Mouse (Mus musculus) embryo, embryonic 10 days (tissue): Measurements from ENCODE around the gene Iqsec1.

Experiments used
- DNase-seq: peaks from one replicate; pipeline ENCODE4 v3.0.0-alpha.2; 2015; ENCODE audit warnings: low spot score

Iqsec1 gene

GRCm38 (mm10) chr6:90754927-90755612 is 233.4 kb downstream of the Iqsec1 start:
- no peak for DNase-seq

GRCm38 (mm10) chr6:90754093-90754492 is 234.4 kb downstream of the Iqsec1 start:
- no peak for DNase-seq

GRCm38 (mm10) chr6:90753656-90754055 is 234.8 kb downstream of the Iqsec1 start:
- DNase-seq = no peak

GRCm38 (mm10) chr6:90751624-90752023 is 236.9 kb downstream of the Iqsec1 start:
- no peak for DNase-seq

GRCm38 (mm10) chr6:90750091-90750490 is 238.4 kb downstream of the Iqsec1 start:
- DNase-seq = no peak

GRCm38 (mm10) chr6:90749414-90749937 is 239.0 kb downstream of the Iqsec1 start:
- no peak for DNase-seq

- DNase-seq = no peak
Observed at GRCm38 (mm10) chr6:90748976-90749375, 239.5 kb downstream of the Iqsec1 start.

GRCm38 (mm10) chr6:90746331-90746864 is 242.1 kb downstream of the Iqsec1 start:
- no peak for DNase-seq

- DNase-seq = no peak
Observed at GRCm38 (mm10) chr6:90745401-90746198, 242.9 kb downstream of the Iqsec1 start.

- no peak for DNase-seq
Observed at GRCm38 (mm10) chr6:90742453-90742852, 246.0 kb downstream of the Iqsec1 start.

GRCm38 (mm10) chr6:90741717-90742116 is 246.8 kb downstream of the Iqsec1 start:
- DNase-seq = no peak

GRCm38 (mm10) chr6:90741056-90741420 is 247.4 kb downstream of the Iqsec1 start:
- no peak for DNase-seq

GRCm38 (mm10) chr6:90740348-90741055 is 248.0 kb downstream of the Iqsec1 start:
- DNase-seq = no peak

GRCm38 (mm10) chr6:90737376-90737775 is 251.1 kb downstream of the Iqsec1 start:
- peak; percentile 97 for DNase-seq

- DNase-seq = peak; percentile 72
Observed at GRCm38 (mm10) chr6:90736691-90737245, 251.7 kb downstream of the Iqsec1 start.

- DNase-seq = peak; percentile 67
Observed at GRCm38 (mm10) chr6:90736074-90736672, 252.3 kb downstream of the Iqsec1 start.

- no peak for DNase-seq
Observed at GRCm38 (mm10) chr6:90735396-90736036, 253.0 kb downstream of the Iqsec1 start.

GRCm38 (mm10) chr6:90734806-90735205 is 253.7 kb downstream of the Iqsec1 start:
- no peak for DNase-seq

- DNase-seq = no peak
Observed at GRCm38 (mm10) chr6:90731327-90731726, 257.2 kb downstream of the Iqsec1 start.

- no peak for DNase-seq
Observed at GRCm38 (mm10) chr6:90729829-90730228, 258.7 kb downstream of the Iqsec1 start.

- peak; percentile 89 for DNase-seq
Observed at GRCm38 (mm10) chr6:90728491-90728931, 260.0 kb downstream of the Iqsec1 start.
